Mouse (Mus musculus): Measurements from ENCODE around the gene Gm4791. TPM values are rescaled to one million over a fixed set of nuclear protein-coding genes. Genes with fewer than 3 reads are reported as not detected.
A peak's percentile ranks its signal among the peaks of the same experiment; 100 is the strongest.

Gene Gm4791
- polyA plus RNA-seq (2014; fragmentation: Nextera tagmentation; extraction: Ambion mirVana): not detected in 2 replicates

DNA sequence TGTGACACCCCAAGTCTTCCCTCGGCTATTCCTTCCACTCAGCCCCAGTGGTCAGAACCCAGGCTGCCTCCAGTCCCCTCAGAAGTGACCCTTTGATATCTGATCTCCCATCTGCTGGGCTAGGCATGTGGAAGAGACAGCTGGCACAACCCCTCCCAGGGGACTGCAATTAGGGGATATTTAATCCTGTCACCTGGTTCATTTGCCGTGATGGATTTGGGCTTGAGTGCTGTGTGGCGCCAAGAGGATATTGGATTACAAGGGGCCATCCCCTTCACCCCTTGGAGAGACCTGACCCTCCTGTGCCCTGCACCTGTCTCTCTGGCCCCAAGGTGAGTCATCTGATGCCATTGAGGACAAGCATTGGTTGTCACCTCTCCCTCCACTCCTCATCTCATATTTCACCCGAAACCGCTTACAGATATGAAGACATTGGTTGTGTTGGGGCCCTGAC lies at the start of gene Gm4791:
Gm4791 (plus strand) TSS at position 404 of the 454 bp plus-strand sequence.
- Histone ChIP-seq H3K4me1 (replicated peaks; ENCODE audit: control insufficient read depth, insufficient read depth, low read length) (no peaks in the 10 kb centered on the region), H3K4me3 (replicated peaks; ENCODE audit: low read length) (no peak within 1 kb of the TSS), H3K4me2 (replicated peaks) (no peak within 1 kb of the TSS), H3K9ac (no peak within 1 kb of the TSS), H3K27ac (no peak within 1 kb of the TSS), H3K36me3 (replicated peaks; ENCODE audit: control insufficient read depth, insufficient read depth) (no peaks in the 10 kb centered on the region), H3K27me3 (ENCODE audit: control insufficient read depth, insufficient read depth, low read length) (no peaks in the 10 kb centered on the region), H3K9me3 (ENCODE audit: control insufficient read depth, low read length) (no peaks in the 10 kb centered on the region)
- DNase-seq (ENCODE audit: low spot score): no peak
- 45% methylated on average over 5 of the region's 5 CpGs for WGBS
- ATAC-seq (ENCODE audit: low FRiP score): no peak

DNA sequence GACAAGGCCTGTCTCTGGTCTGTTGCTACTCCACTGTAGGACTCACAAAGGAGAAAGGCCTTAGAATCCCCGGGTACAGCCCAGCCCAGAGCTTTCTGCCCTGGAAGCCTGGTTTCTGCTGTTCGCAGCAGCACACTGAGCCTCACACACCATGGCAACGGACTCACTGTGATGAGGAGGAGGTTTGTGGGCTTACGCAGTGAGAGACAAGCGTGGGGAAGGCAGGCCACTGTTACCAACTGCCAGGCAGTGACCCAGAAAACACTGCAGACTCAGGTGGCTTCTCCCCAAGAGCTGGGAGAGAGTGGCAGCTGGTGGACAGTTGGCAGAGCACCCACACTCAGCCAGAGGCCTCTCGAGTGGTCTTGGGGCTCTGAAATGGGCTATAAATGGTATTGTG lies 42.3 kb upstream of the Gm4791 start:
- no peak overlapping the region for H3K4me2 ChIP-seq (replicated peaks)
- no peaks in the 10 kb centered on the region for H3K27me3 ChIP-seq (ENCODE audit: control insufficient read depth, insufficient read depth, low read length)
- ATAC-seq (ENCODE audit: low FRiP score): peak; percentile 37; the same call in 1 of the 2 replicates
- H3K4me1 ChIP-seq (replicated peaks; ENCODE audit: control insufficient read depth, insufficient read depth, low read length): peaks cover 12% of the 10 kb centered on the region
- 0 out of 2 replicates have a peak overlapping the region, but pooled peaks have one; percentile 59 for H3K27ac ChIP-seq
- 33% methylated on average over 6 of the region's 6 CpGs for WGBS
- H3K9me3 ChIP-seq (ENCODE audit: control insufficient read depth, low read length): no peaks in the 10 kb centered on the region
- DNase-seq (ENCODE audit: low spot score): no peak
- H3K4me3 ChIP-seq (replicated peaks; ENCODE audit: low read length): no peak overlapping the region
- no peaks in the 10 kb centered on the region for H3K36me3 ChIP-seq (replicated peaks; ENCODE audit: control insufficient read depth, insufficient read depth)
- H3K9ac ChIP-seq: no peak overlapping the region

DNA sequence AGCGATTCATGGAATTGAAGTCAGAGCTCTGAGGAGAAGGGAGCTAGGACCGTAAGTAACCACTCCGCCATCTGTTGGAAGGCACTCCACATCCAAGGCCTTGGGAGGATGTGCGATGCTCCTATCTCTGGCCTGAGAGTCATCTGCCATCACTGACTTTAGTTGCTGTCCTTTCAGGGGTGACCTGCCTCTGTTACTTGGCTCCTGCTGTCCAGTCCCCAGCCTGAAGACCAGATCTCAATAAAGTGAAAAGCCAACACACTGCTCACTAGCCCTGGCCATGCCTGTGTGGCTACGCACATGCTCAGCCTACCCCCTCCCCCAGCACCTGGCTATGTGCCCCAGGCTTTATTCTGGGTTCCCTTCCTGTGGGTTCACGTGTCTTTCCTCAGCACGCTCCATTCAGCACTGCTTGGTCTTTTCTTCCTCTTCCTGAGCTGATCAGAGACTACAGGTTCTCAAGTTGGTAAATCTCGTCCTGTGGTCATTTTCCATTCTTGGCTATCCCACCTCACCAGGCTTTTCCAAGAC lies 41.1 kb upstream of the Gm4791 start:
- no peak overlapping the region for H3K9ac ChIP-seq
- ATAC-seq (ENCODE audit: low FRiP score): no peak
- WGBS: 82% methylated on average over 8 of the region's 8 CpGs

DNA sequence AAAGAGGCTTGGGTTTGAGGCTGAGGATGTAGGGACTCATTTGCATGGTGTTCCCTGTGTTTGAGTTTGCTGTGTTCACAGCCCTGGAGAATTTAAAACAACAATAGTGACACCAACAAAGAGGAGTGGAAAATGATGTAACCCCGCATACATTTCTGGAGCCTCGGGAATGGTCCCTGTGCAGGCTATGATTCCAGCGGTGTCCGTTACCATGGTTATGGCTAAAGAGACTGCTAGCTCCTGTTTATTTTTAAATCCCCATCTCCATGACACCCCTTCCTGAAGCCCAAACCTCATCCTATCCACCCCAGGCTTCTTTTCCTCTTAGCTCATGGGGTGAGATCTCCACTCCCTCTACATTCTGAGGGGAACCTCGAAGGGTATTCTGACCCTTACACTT lies 32.5 kb upstream of the Gm4791 start:
- WGBS: 54% methylated on average over 5 of the region's 5 CpGs
- Histone ChIP-seq H3K27me3 (ENCODE audit: control insufficient read depth, insufficient read depth, low read length) (no peaks in the 10 kb centered on the region), H3K36me3 (replicated peaks; ENCODE audit: control insufficient read depth, insufficient read depth) (no peaks in the 10 kb centered on the region), H3K4me2 (replicated peaks) (no peak overlapping the region), H3K4me1 (replicated peaks; ENCODE audit: control insufficient read depth, insufficient read depth, low read length) (0 out of 2 replicates have a peak, but pooled peaks cover 8% of the 10 kb centered on the region), H3K9me3 (ENCODE audit: control insufficient read depth, low read length) (no peaks in the 10 kb centered on the region), H3K9ac (no peak overlapping the region), H3K27ac (no peak overlapping the region), H3K4me3 (replicated peaks; ENCODE audit: low read length) (no peak overlapping the region)
- ATAC-seq (ENCODE audit: low FRiP score) (no peak), DNase-seq (ENCODE audit: low spot score) (no peak)

More for the DNA sequence above, 41.1 kb upstream of the Gm4791 start:
- Histone ChIP-seq H3K27ac (no peak overlapping the region), H3K4me2 (replicated peaks) (no peak overlapping the region), H3K4me1 (replicated peaks; ENCODE audit: control insufficient read depth, insufficient read depth, low read length) (peaks cover 12% of the 10 kb centered on the region), H3K27me3 (ENCODE audit: control insufficient read depth, insufficient read depth, low read length) (no peaks in the 10 kb centered on the region), H3K36me3 (replicated peaks; ENCODE audit: control insufficient read depth, insufficient read depth) (no peaks in the 10 kb centered on the region), H3K9me3 (ENCODE audit: control insufficient read depth, low read length) (no peaks in the 10 kb centered on the region), H3K4me3 (replicated peaks; ENCODE audit: low read length) (no peak overlapping the region)
- no peak for DNase-seq (ENCODE audit: low spot score)

DNA sequence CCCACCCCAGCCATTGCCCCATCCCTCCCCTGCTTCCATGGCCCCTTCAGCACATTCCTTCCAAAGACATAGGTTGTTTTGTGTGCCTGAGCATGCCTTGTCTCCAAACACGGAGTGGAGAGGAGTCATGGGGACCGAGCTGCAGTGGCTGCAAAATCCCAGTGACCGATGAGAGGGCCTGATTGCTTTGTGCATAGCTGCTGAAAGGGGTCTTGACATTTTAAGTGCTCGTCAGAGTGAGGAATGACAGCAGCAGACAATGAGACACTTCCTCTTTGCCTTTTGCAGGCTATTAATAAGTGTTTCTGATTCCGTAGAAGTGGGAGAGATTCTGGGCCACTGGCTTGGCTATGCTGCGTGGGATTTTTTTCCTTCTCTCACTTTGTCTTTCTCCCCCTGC lies 29.6 kb upstream of the Gm4791 start:
- H3K36me3 ChIP-seq (replicated peaks; ENCODE audit: control insufficient read depth, insufficient read depth): no peaks in the 10 kb centered on the region
- no peaks in the 10 kb centered on the region for H3K9me3 ChIP-seq (ENCODE audit: control insufficient read depth, low read length)
- H3K4me1 ChIP-seq (replicated peaks; ENCODE audit: control insufficient read depth, insufficient read depth, low read length): 0 out of 2 replicates have a peak, but pooled peaks cover 8% of the 10 kb centered on the region
- DNase-seq (ENCODE audit: low spot score): no peak
- no peak overlapping the region for H3K4me3 ChIP-seq (replicated peaks; ENCODE audit: low read length)
- no peak for ATAC-seq (ENCODE audit: low FRiP score)
- no peaks in the 10 kb centered on the region for H3K27me3 ChIP-seq (ENCODE audit: control insufficient read depth, insufficient read depth, low read length)
- H3K27ac ChIP-seq: no peak overlapping the region
- H3K4me2 ChIP-seq (replicated peaks): no peak overlapping the region
- WGBS: 20% methylated on average over 6 of the region's 6 CpGs
- H3K9ac ChIP-seq: no peak overlapping the region

DNA sequence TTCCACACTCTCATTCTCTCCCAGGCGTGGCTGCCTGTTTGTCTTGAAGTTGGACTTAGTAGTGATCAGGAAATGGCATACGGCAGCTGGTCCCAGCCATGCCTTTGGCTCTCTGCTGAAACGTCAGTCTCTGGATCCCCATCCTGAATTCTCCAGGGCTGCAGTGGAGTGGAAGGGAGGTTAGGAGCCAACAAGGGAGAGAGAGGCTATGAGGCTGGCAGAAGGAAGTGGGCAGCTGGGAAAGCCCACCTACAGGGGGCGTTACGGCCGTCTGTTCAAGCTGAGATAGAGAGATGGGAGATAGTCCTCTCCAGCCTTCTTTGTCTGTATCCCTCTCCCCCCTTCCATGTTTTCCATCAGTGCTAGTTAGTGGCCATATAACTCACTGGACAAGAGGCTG lies 29.1 kb upstream of the Gm4791 start:
- 57% methylated on average over 6 of the region's 6 CpGs for WGBS
- Histone ChIP-seq H3K9me3 (ENCODE audit: control insufficient read depth, low read length) (no peaks in the 10 kb centered on the region), H3K36me3 (replicated peaks; ENCODE audit: control insufficient read depth, insufficient read depth) (no peaks in the 10 kb centered on the region), H3K9ac (no peak overlapping the region), H3K27me3 (ENCODE audit: control insufficient read depth, insufficient read depth, low read length) (no peaks in the 10 kb centered on the region), H3K4me3 (replicated peaks; ENCODE audit: low read length) (no peak overlapping the region), H3K27ac (no peak overlapping the region), H3K4me1 (replicated peaks; ENCODE audit: control insufficient read depth, insufficient read depth, low read length) (0 out of 2 replicates have a peak, but pooled peaks cover 8% of the 10 kb centered on the region), H3K4me2 (replicated peaks) (no peak overlapping the region)
- DNase-seq (ENCODE audit: low spot score) (no peak), ATAC-seq (ENCODE audit: low FRiP score) (no peak)

DNA sequence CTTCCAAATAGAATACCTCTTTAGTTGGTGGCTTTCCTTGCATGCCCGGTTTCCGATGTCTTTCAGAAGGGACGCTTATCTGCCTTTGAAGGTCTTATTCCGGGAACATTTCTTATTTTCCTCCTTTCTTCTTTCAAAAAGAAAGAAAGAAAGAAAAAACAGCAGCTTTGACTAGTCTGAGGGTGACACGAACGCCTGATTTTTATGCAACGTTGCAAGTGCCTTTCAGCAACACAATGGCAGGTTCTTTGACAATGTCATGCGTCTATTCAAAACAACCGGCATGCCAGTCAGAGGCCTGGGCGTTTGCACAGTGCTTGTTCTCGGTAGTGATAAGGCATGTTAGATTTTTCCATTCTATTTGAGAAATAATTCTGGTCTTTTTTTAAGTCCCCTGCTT lies 19.7 kb upstream of the Gm4791 start:
- no peak overlapping the region for H3K27ac ChIP-seq
- ATAC-seq (ENCODE audit: low FRiP score) (no peak), DNase-seq (ENCODE audit: low spot score) (no peak)
- H3K4me2 ChIP-seq (replicated peaks): no peak overlapping the region
- H3K9me3 ChIP-seq (ENCODE audit: control insufficient read depth, low read length): no peaks in the 10 kb centered on the region
- H3K27me3 ChIP-seq (ENCODE audit: control insufficient read depth, insufficient read depth, low read length): no peaks in the 10 kb centered on the region
- no peaks in the 10 kb centered on the region for H3K36me3 ChIP-seq (replicated peaks; ENCODE audit: control insufficient read depth, insufficient read depth)
- WGBS: 23% methylated on average over 11 of the region's 11 CpGs
- no peak overlapping the region for H3K4me3 ChIP-seq (replicated peaks; ENCODE audit: low read length)
- no peak overlapping the region for H3K9ac ChIP-seq
- H3K4me1 ChIP-seq (replicated peaks; ENCODE audit: control insufficient read depth, insufficient read depth, low read length): no peaks in the 10 kb centered on the region

DNA sequence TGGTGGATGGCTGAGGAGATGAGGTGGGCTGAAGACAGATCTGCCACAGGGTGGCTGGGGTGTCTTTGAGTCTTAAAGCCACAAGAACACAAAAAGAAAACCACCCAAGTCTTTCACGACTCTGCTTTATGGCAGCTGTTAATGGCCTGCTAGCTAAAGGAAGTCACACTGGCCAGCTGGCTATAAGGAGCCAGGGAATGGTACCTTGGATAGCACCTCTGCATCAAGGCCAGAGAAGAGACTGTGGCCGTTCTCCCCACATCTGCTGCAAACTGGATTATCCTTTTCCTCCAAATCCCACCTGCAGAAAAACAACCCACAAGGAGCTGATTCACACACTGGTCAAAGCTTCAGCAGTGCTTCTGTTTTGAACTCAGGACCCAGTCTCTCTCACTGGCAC lies 18.4 kb upstream of the Gm4791 start:
- ATAC-seq (ENCODE audit: low FRiP score) (no peak), DNase-seq (ENCODE audit: low spot score) (no peak)
- H3K27me3 ChIP-seq (ENCODE audit: control insufficient read depth, insufficient read depth, low read length): no peaks in the 10 kb centered on the region
- no peak overlapping the region for H3K4me2 ChIP-seq (replicated peaks)
- H3K36me3 ChIP-seq (replicated peaks; ENCODE audit: control insufficient read depth, insufficient read depth): no peaks in the 10 kb centered on the region
- no peaks in the 10 kb centered on the region for H3K4me1 ChIP-seq (replicated peaks; ENCODE audit: control insufficient read depth, insufficient read depth, low read length)
- H3K9me3 ChIP-seq (ENCODE audit: control insufficient read depth, low read length): no peaks in the 10 kb centered on the region
- no peak overlapping the region for H3K9ac ChIP-seq
- no peak overlapping the region for H3K4me3 ChIP-seq (replicated peaks; ENCODE audit: low read length)
- no peak overlapping the region for H3K27ac ChIP-seq
- WGBS: 49% methylated on average over 2 of the region's 2 CpGs

DNA sequence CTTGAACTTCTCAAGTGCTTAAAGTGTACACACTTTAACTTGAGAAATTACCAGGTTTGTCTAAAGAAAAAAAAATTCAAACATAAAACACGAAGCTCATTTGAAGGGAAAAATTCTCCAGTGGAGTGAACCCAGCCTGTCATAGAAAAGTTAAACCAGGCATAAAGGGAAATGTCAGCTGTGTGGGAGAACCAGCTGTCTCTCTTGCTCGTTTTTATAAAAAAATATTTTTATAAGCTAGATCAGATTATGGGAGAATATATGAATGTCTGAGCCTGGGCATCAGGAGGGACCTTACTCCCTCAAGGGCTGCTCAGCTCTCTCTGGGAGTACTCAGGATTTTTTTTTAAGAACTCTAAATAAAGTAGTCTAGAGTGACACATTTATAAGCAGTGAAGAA lies 15.1 kb upstream of the Gm4791 start:
- Histone ChIP-seq H3K4me2 (replicated peaks) (no peak overlapping the region), H3K4me3 (replicated peaks; ENCODE audit: low read length) (no peak overlapping the region), H3K36me3 (replicated peaks; ENCODE audit: control insufficient read depth, insufficient read depth) (no peaks in the 10 kb centered on the region), H3K4me1 (replicated peaks; ENCODE audit: control insufficient read depth, insufficient read depth, low read length) (no peaks in the 10 kb centered on the region), H3K9ac (no peak overlapping the region), H3K27ac (no peak overlapping the region), H3K27me3 (ENCODE audit: control insufficient read depth, insufficient read depth, low read length) (no peaks in the 10 kb centered on the region), H3K9me3 (ENCODE audit: control insufficient read depth, low read length) (no peaks in the 10 kb centered on the region)
- ATAC-seq (ENCODE audit: low FRiP score) (no peak), DNase-seq (ENCODE audit: low spot score) (no peak)
- WGBS: 72% methylated on average over 2 of the region's 2 CpGs

DNA sequence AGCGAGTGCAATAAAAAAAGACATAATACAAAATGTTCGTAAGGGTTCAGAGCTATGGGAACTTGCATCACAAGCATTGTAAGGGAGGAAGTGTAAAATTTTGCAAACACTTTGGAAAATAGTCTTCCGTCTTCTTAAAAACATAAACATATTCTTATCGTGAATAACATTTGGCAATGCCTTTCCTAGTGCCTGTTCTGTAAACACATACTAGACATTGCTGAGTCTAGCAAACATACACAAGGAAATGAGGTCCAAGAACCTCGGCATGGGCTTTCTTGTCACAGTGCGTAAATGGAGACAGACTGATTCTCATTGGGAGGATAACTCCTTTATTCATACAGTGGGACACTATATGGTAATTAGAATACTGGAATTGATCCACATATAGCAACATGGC lies 43.0 kb downstream of the Gm4791 start:
- DNase-seq (ENCODE audit: low spot score) (no peak), ATAC-seq (ENCODE audit: low FRiP score) (no peak)
- Histone ChIP-seq H3K9me3 (ENCODE audit: control insufficient read depth, low read length) (0 out of 2 replicates have a peak, but pooled peaks cover 5% of the 10 kb centered on the region), H3K4me3 (replicated peaks; ENCODE audit: low read length) (no peak overlapping the region), H3K4me1 (replicated peaks; ENCODE audit: control insufficient read depth, insufficient read depth, low read length) (no peaks in the 10 kb centered on the region), H3K27ac (no peak overlapping the region), H3K27me3 (ENCODE audit: control insufficient read depth, insufficient read depth, low read length) (no peaks in the 10 kb centered on the region), H3K4me2 (replicated peaks) (no peak overlapping the region), H3K9ac (no peak overlapping the region), H3K36me3 (replicated peaks; ENCODE audit: control insufficient read depth, insufficient read depth) (no peaks in the 10 kb centered on the region)
- 83% methylated on average over 6 of the region's 6 CpGs for WGBS
